Mouse (Mus musculus) urinary bladder, postnatal 25 days (tissue): ENCODE results near the gene Tbx1.
"Not testable (repeated sequence)": the region's sequence is repeated elsewhere in the genome, so short reads cannot be mapped to it uniquely, and the experiment has no call there.

ENCODE experiments used
- DNase-seq: peaks from one replicate; pipeline ENCODE4 v3.0.0; 2022; ENCODE audit warnings: low spot score

Gene Tbx1

GRCm38 (mm10) chr16:18547891-18548290 lies 42.6 kb downstream of the Tbx1 start:
- peak; percentile 35 for DNase-seq

GRCm38 (mm10) chr16:18543151-18543829 lies 47.2 kb downstream of the Tbx1 start:
- DNase-seq = no peak

GRCm38 (mm10) chr16:18539281-18539680 lies 51.2 kb downstream of the Tbx1 start:
- DNase-seq = no peak

- no peak for DNase-seq
Measured at GRCm38 (mm10) chr16:18537407-18537990, 53.0 kb downstream of the Tbx1 start.

DNA sequence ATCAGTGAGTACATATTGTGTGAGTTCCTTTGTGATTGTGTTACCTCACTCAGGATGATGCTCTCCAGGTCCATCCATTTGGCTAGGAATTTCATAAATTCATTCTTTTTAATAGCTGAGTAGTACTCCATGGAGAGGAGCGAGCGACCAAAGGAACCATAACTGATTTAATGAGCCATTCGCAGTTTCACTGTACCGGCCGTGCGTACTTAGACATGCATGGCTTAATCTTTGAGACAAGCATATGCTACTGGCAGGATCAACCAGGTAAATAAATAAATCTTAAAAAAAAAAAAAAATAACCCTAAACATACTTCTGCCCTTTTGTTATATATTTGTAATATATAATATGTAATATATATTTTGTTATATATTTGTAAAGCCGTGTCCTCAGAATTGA lies 57.4 kb downstream of the Tbx1 start:
- not testable (repeated sequence) for DNase-seq
